Mouse (Mus musculus): Measurements from ENCODE around the gene Fgd5.

DNA sequence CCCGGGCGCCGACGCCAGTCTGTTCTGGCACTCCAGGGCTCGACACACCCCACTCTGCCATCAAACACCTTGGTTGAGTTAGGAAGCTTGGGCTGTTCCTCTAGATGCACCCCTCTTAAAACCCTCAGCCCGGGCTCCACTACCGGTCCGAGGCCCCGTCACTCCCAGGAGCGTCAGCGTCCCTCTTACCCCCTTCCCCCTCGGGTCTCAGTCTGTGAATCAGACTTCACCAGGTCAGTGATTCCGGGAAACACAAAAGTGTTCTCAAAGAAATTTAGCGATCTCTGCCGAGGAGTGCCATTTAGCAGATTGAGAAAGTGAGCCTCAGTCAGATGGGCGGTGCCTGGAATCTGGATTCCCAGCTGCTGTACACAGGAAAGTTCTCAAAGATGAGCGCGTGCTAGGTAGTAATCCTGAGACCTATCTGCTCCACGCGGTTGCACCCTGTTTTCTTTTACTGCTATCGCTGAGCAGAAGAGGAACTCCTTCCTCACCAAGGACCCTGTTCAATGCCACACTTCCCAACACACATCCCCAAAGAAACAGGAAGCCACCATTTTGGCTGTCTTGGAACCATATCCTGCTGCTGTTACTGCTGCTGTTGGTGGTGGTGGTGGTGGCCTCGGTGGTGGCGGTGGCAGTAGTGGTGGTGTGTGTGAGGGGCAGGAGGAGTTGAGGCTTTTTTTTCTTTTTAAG is 771 bp downstream of the Fgd5 start:
- TF ChIP-seq CTCF (IDR thresholded peaks at IDR 0.05; ENCODE audit: borderline replicate concordance, extremely low read depth, insufficient read depth, insufficient read length) (no peak), POLR2A (IDR thresholded peaks at IDR 0.05; ENCODE audit: borderline replicate concordance, extremely low read depth, insufficient read depth, insufficient read length, poor library complexity, severe bottlenecking) (no peak)

Measured in brain, embryonic 14.5 days (tissue).